12 mouse cellular contexts compared by ENCODE assay signal in genomic region chr11:69683576-69683975, GRCm38 (mm10). TPM values are rescaled to one million over a fixed set of nuclear protein-coding genes. Genes with fewer than 3 reads are reported as not detected.
DNase-seq lines count a peak whose midpoint lies in the region; ATAC-seq and TF ChIP-seq lines count a peak whose summit lies in the region.
"Had no signal": no experiment of that assay in that cellular context is flagged by ENCODE, and none has a peak within 500 bp of the region (broad histone marks: within the 10 kb centered on the region; RNA-seq: fewer than 3 reads in every experiment).

No protein-coding gene starts in this region.

- H3K9me3 ChIP-seq in kidney, embryonic 14.5 days (ENCODE audit: control insufficient read depth, low read length): no peaks in the 10 kb centered on the region
- no peaks in the 10 kb centered on the region for H3K9me3 ChIP-seq in embryonic facial prominence, embryonic 13.5 days
- no peaks in the 10 kb centered on the region for H3K9me3 ChIP-seq in hindbrain, embryonic 14.5 days (ENCODE audit: control insufficient read depth, low read length)
- H3K9me3 ChIP-seq in midbrain, embryonic 13.5 days: no peaks in the 10 kb centered on the region
- H3K9me3 ChIP-seq: G1E; neural tube, embryonic 12.5 days had no signal

- H3K36me3 ChIP-seq in kidney, embryonic 14.5 days (ENCODE audit: control insufficient read depth, insufficient read depth, low read length): peaks cover 17% of the 10 kb centered on the region; the same call in 1 of the 2 replicates
- no peaks in the 10 kb centered on the region for H3K36me3 ChIP-seq in kidney, adult 2 months (ENCODE audit: control insufficient read depth, insufficient read depth, low read length)
- H3K36me3 ChIP-seq in embryonic facial prominence, embryonic 13.5 days: peaks cover 16% of the 10 kb centered on the region
- H3K36me3 ChIP-seq in hindbrain, embryonic 14.5 days (replicated peaks; ENCODE audit: control insufficient read depth, insufficient read depth): peaks cover 13% of the 10 kb centered on the region
- H3K36me3 ChIP-seq in midbrain, embryonic 13.5 days: peaks cover 11% of the 10 kb centered on the region

- H3K9ac ChIP-seq in kidney, embryonic 14.5 days (ENCODE audit: low read depth, low read length): peak overlapping the region; percentile 40; the same call in 1 of the 2 replicates
- H3K9ac ChIP-seq in embryonic facial prominence, embryonic 13.5 days: peak overlapping the region; percentile 92; the same call in 1 of the 2 replicates
- peak overlapping the region; percentile 74 for H3K9ac ChIP-seq in hindbrain, embryonic 14.5 days
- peak overlapping the region; percentile 64 for H3K9ac ChIP-seq in midbrain, embryonic 13.5 days (replicated peaks)
- H3K9ac ChIP-seq: neural tube, embryonic 12.5 days had no signal

- peak overlapping the region; percentile 17; the same call in 1 of the 2 replicates for H3K27ac ChIP-seq in kidney, embryonic 14.5 days (ENCODE audit: low read depth, low read length)
- no peak overlapping the region for H3K27ac ChIP-seq in kidney, adult 2 months (ENCODE audit: insufficient read depth, low read depth, low read length)
- peak overlapping the region; percentile 97 for H3K27ac ChIP-seq in embryonic facial prominence, embryonic 13.5 days
- peak overlapping the region; percentile 79 for H3K27ac ChIP-seq in hindbrain, embryonic 14.5 days
- H3K27ac ChIP-seq in midbrain, embryonic 13.5 days: peak overlapping the region; percentile 92; the same call in 1 of the 2 replicates
- H3K27ac ChIP-seq: neural tube, embryonic 12.5 days had no signal

- ATAC-seq in kidney, embryonic 14.5 days (ENCODE audit: low FRiP score, low TSS enrichment): no peak
- no peak for ATAC-seq in embryonic facial prominence, embryonic 13.5 days (ENCODE audit: insufficient number of reproducible peaks, insufficient read depth, low FRiP score, low TSS enrichment, low read depth)
- ATAC-seq in hindbrain, embryonic 14.5 days (ENCODE audit: low FRiP score): no peak
- no peak for ATAC-seq in midbrain, embryonic 13.5 days
- ATAC-seq: inflammation-experienced regulatory T-cells, adult 6 months had no signal

- TF ChIP-seq POLR2A in kidney, adult 2 months (IDR thresholded peaks at IDR 0.05; ENCODE audit: low read depth, low read length): no peak

- no peaks in the 10 kb centered on the region for H3K27me3 ChIP-seq in kidney, embryonic 14.5 days (ENCODE audit: control insufficient read depth, insufficient read depth, low read length)
- no peaks in the 10 kb centered on the region for H3K27me3 ChIP-seq in kidney, adult 2 months (replicated peaks; ENCODE audit: control insufficient read depth, insufficient read depth, low read length)
- no peaks in the 10 kb centered on the region for H3K27me3 ChIP-seq in embryonic facial prominence, embryonic 13.5 days
- H3K27me3 ChIP-seq in hindbrain, embryonic 14.5 days (ENCODE audit: control insufficient read depth, insufficient read depth, low read length): no peaks in the 10 kb centered on the region
- peaks cover 13% of the 10 kb centered on the region; the same call in 1 of the 2 replicates for H3K27me3 ChIP-seq in midbrain, embryonic 13.5 days
- H3K27me3 ChIP-seq: neural tube, embryonic 12.5 days had no signal

- no peak for DNase-seq in kidney, adult 2 months
- DNase-seq in hindbrain, embryonic 14.5 days (ENCODE audit: low spot score): no peak
- DNase-seq in spleen, postnatal 36 days (ENCODE audit: low spot score in 2 of 2): no peak
- DNase-seq in layer of hippocampus, adult 18-20 months (ENCODE audit: low spot score in 2 of 2): no peak
- no peak for DNase-seq in spleen, adult 12 weeks (ENCODE audit: low spot score)
- DNase-seq: adrenal gland, adult 8-10 months had no signal

- no peak overlapping the region for H3K4me2 ChIP-seq in kidney, embryonic 14.5 days (replicated peaks; ENCODE audit: low read depth, low read length)
- H3K4me2 ChIP-seq in embryonic facial prominence, embryonic 13.5 days: peak overlapping the region; percentile 93
- peak overlapping the region; percentile 71 for H3K4me2 ChIP-seq in hindbrain, embryonic 14.5 days (replicated peaks)
- H3K4me2 ChIP-seq in midbrain, embryonic 13.5 days (replicated peaks): no peak overlapping the region; the same call in 1 of the 2 replicates

- no peak for TF ChIP-seq CTCF in kidney, adult 2 months (conservative IDR thresholded peaks at IDR 0.05; ENCODE audit: insufficient read depth, insufficient read length, low read depth, low read length)

- no peak overlapping the region for H3K4me3 ChIP-seq in kidney, embryonic 14.5 days (ENCODE audit: low read length)
- H3K4me3 ChIP-seq in kidney, adult 2 months (ENCODE audit: insufficient read depth, low read depth, low read length): no peak overlapping the region
- peak overlapping the region; percentile 81 for H3K4me3 ChIP-seq in embryonic facial prominence, embryonic 13.5 days
- no peak overlapping the region for H3K4me3 ChIP-seq in hindbrain, embryonic 14.5 days (replicated peaks; ENCODE audit: low read length)
- no peak overlapping the region for H3K4me3 ChIP-seq in midbrain, embryonic 13.5 days (replicated peaks)
- H3K4me3 ChIP-seq: neural tube, embryonic 12.5 days had no signal

- peaks cover 29% of the 10 kb centered on the region; the same call in 1 of the 2 replicates for H3K4me1 ChIP-seq in kidney, embryonic 14.5 days (ENCODE audit: control insufficient read depth, insufficient read depth, low read length)
- H3K4me1 ChIP-seq in kidney, adult 2 months (ENCODE audit: control insufficient read depth, insufficient read depth, low read length): peaks cover 34% of the 10 kb centered on the region
- H3K4me1 ChIP-seq in embryonic facial prominence, embryonic 13.5 days: peaks cover 54% of the 10 kb centered on the region
- H3K4me1 ChIP-seq in hindbrain, embryonic 14.5 days (replicated peaks; ENCODE audit: control insufficient read depth, insufficient read depth, low read length): peaks cover 25% of the 10 kb centered on the region
- H3K4me1 ChIP-seq in midbrain, embryonic 13.5 days (replicated peaks): peaks cover 44% of the 10 kb centered on the region

- 82% methylated on average over 7 of the region's 7 CpGs for WGBS in kidney, embryonic 14.5 days
- WGBS in kidney, adult 2 months: 78% methylated on average over 7 of the region's 7 CpGs
- WGBS in embryonic facial prominence, embryonic 13.5 days: 66% methylated on average over 7 of the region's 7 CpGs
- WGBS in hindbrain, embryonic 14.5 days: 85% methylated on average over 7 of the region's 7 CpGs
- 85% methylated on average over 7 of the region's 7 CpGs for WGBS in midbrain, embryonic 13.5 days

RNA-seq across cellular contexts. Expression of gene Senp3, which starts 1.7 kb away (rescaled TPM):
- polyA plus RNA-seq in kidney, embryonic 14.5 days (2014; fragmentation: Nextera tagmentation; extraction: Ambion mirVana): 95.2 and 102 TPM in 2 replicates
- polyA plus RNA-seq in kidney, adult 2 months (2012; rRNA removed): 41.8 and 43.5 TPM in 2 replicates
- polyA plus RNA-seq in embryonic facial prominence, embryonic 13.5 days (2015; fragmentation: Nextera tagmentation; extraction: Ambion mirVana): 119 and 122 TPM in 2 replicates
- polyA plus RNA-seq in hindbrain, embryonic 14.5 days (2014; fragmentation: Nextera tagmentation; extraction: Ambion mirVana): 96.2 and 99.2 TPM in 2 replicates
- 101 and 103 TPM in 2 replicates for polyA plus RNA-seq in midbrain, embryonic 13.5 days (2015; fragmentation: Nextera tagmentation; extraction: Ambion mirVana)
- total RNA-seq in layer of hippocampus, adult 18-20 months (2021): 10 to 100 TPM; 96.1 to 97.5 TPM

RNA-seq across cellular contexts. Expression of gene Tnfsf13, which starts 2.0 kb away (rescaled TPM):
- 0.34 and 0.60 TPM in 2 replicates for polyA plus RNA-seq in kidney, embryonic 14.5 days (2014; fragmentation: Nextera tagmentation; extraction: Ambion mirVana)
- 3.8 and 4.1 TPM in 2 replicates for polyA plus RNA-seq in kidney, adult 2 months (2012; rRNA removed)
- polyA plus RNA-seq in embryonic facial prominence, embryonic 13.5 days (2015; fragmentation: Nextera tagmentation; extraction: Ambion mirVana): 0.21 and 0.39 TPM in 2 replicates
- 0.20 and 0.55 TPM in 2 replicates for polyA plus RNA-seq in hindbrain, embryonic 14.5 days (2014; fragmentation: Nextera tagmentation; extraction: Ambion mirVana)
- polyA plus RNA-seq in midbrain, embryonic 13.5 days (2015; fragmentation: Nextera tagmentation; extraction: Ambion mirVana): 0.36 TPM in 1 of 2 replicates, not detected in the other
- 1 to 10 TPM; 1.9 to 2.0 TPM for total RNA-seq in layer of hippocampus, adult 18-20 months (2021)
- total RNA-seq: G1E had no signal
- polyA plus RNA-seq: G1E; inflammation-experienced regulatory T-cells, adult 6 months had no signal

RNA-seq across cellular contexts. Expression of gene Eif4a1, which starts 11.4 kb away (rescaled TPM):
- polyA plus RNA-seq in kidney, embryonic 14.5 days (2014; fragmentation: Nextera tagmentation; extraction: Ambion mirVana): 729 and 1,177 TPM in 2 replicates
- 200 and 244 TPM in 2 replicates for polyA plus RNA-seq in kidney, adult 2 months (2012; rRNA removed)
- 514 and 625 TPM in 2 replicates for polyA plus RNA-seq in embryonic facial prominence, embryonic 13.5 days (2015; fragmentation: Nextera tagmentation; extraction: Ambion mirVana)
- polyA plus RNA-seq in hindbrain, embryonic 14.5 days (2014; fragmentation: Nextera tagmentation; extraction: Ambion mirVana): 559 and 579 TPM in 2 replicates
- 581 and 595 TPM in 2 replicates for polyA plus RNA-seq in midbrain, embryonic 13.5 days (2015; fragmentation: Nextera tagmentation; extraction: Ambion mirVana)
- total RNA-seq in layer of hippocampus, adult 18-20 months (2021): 100 to 1,000 TPM; 325 to 357 TPM

RNA-seq across cellular contexts. Expression of gene Tnfsf12, which starts 12.1 kb away (rescaled TPM):
- 6.9 and 8.6 TPM in 2 replicates for polyA plus RNA-seq in kidney, embryonic 14.5 days (2014; fragmentation: Nextera tagmentation; extraction: Ambion mirVana)
- 55.5 and 65.1 TPM in 2 replicates for polyA plus RNA-seq in kidney, adult 2 months (2012; rRNA removed)
- polyA plus RNA-seq in embryonic facial prominence, embryonic 13.5 days (2015; fragmentation: Nextera tagmentation; extraction: Ambion mirVana): 5.7 and 6.4 TPM in 2 replicates
- 4.2 and 5.0 TPM in 2 replicates for polyA plus RNA-seq in hindbrain, embryonic 14.5 days (2014; fragmentation: Nextera tagmentation; extraction: Ambion mirVana)
- 0.98 and 1.2 TPM in 2 replicates for polyA plus RNA-seq in midbrain, embryonic 13.5 days (2015; fragmentation: Nextera tagmentation; extraction: Ambion mirVana)
- total RNA-seq in layer of hippocampus, adult 18-20 months (2021): 10 to 100 TPM; 11.4 to 12.4 TPM
- total RNA-seq: G1E had no signal
- polyA plus RNA-seq: G1E; inflammation-experienced regulatory T-cells, adult 6 months had no signal

RNA-seq across cellular contexts. Expression of gene Tnfsfm13, which starts 12.3 kb away (rescaled TPM):
- 4.6 and 4.9 TPM in 2 replicates for polyA plus RNA-seq in kidney, embryonic 14.5 days (2014; fragmentation: Nextera tagmentation; extraction: Ambion mirVana)
- 11.0 and 11.6 TPM in 2 replicates for polyA plus RNA-seq in kidney, adult 2 months (2012; rRNA removed)
- 2.8 and 3.8 TPM in 2 replicates for polyA plus RNA-seq in embryonic facial prominence, embryonic 13.5 days (2015; fragmentation: Nextera tagmentation; extraction: Ambion mirVana)
- 1.1 and 2.6 TPM in 2 replicates for polyA plus RNA-seq in hindbrain, embryonic 14.5 days (2014; fragmentation: Nextera tagmentation; extraction: Ambion mirVana)
- polyA plus RNA-seq in midbrain, embryonic 13.5 days (2015; fragmentation: Nextera tagmentation; extraction: Ambion mirVana): 0.64 and 1.2 TPM in 2 replicates
- total RNA-seq in layer of hippocampus, adult 18-20 months (2021): 1 to 10 TPM; 1.2 to 1.6 TPM
- total RNA-seq: G1E had no signal
- polyA plus RNA-seq: G1E; inflammation-experienced regulatory T-cells, adult 6 months had no signal

Comparison
In these comparisons a context has a peak if more than half of its experiments do, and no peak if none do; other contexts are left out.
1. H3K4me2 ChIP-seq: peak in embryonic facial prominence, embryonic 13.5 days (single experiment) and hindbrain, embryonic 14.5 days (single experiment); none in kidney, embryonic 14.5 days (single experiment) and midbrain, embryonic 13.5 days (single experiment).
2. H3K9ac ChIP-seq: peak in every context shown above with its lines; median percentile 92 in embryonic facial prominence, embryonic 13.5 days; 74 in hindbrain, embryonic 14.5 days; 64 in midbrain, embryonic 13.5 days; 40 in kidney, embryonic 14.5 days.